Mouse (Mus musculus): ENCODE results near the gene Samd10. TPM values are rescaled to one million over a fixed set of nuclear protein-coding genes. Genes with fewer than 3 reads are reported as not detected.

Samd10 gene
- polyA plus RNA-seq, 1 experiment from 2014 or later, result 97.4 TPM

DNA sequence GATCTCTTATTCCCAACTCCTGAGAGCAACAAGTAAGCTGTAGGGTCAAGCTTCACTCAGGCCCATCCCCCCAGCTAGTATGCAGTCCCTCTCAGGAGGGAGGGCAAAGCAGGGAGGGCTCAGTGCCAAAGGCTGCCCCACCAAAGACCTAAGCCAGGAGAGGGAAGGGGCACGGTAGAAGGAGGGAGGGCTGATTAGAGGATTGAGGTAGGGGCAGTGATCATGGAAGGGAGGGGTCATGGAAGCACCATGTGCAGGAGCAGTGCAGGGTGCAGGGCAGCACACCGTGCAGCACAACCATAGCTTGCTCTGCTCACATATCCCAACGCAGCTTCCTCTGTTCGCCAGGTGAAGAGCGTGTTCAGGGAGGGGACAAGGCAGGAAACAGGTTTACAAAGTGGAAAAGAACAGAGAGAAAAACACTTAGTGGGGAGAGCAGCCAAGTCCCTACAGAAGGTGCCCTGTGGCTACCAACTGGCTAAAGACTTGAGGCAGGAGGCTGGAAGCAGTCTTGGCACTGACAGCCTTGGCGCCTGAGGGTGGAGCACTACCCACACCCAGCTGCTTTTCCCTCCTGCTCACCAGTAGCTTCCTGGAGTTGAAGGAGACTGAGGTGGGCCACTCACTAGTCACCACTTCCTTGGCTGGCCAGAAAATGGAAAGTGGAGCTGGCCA, 28.0 kb downstream of the Samd10 start:
- Histone ChIP-seq H3K36me3 (peaks cover 29% of the 10 kb centered on the region), H3K27me3 (no peaks in the 10 kb centered on the region), H3K4me2 (replicated peaks) (no peak overlapping the region), H3K4me1 (no peaks in the 10 kb centered on the region), H3K27ac (no peak overlapping the region), H3K9ac (no peak overlapping the region), H3K4me3 (no peak overlapping the region), H3K9me3 (replicated peaks) (no peaks in the 10 kb centered on the region)
- 73% methylated on average over 6 of the region's 6 CpGs for WGBS
- no peak for ATAC-seq (ENCODE audit: low FRiP score)

DNA sequence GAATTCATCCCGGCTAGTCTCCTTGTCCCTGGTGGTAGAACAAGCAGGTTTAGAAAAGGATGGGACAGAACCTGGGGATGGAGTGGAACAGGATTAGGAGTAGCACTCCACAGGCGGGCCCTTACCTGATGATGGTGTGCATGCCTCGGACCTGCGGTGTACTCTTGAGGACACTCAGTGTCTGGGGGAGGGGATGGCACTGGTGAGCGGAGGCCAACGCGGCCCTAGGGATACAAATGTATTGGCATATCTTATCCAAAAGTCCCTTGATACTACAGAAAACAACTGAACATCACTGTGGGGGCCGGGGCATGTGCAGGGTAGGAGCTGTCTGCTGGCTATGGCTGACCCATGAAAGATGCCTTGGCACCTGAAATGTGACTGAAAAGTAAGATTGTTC, 28.6 kb downstream of the Samd10 start:
- H3K4me2 ChIP-seq (replicated peaks), result no peak overlapping the region
- no peaks in the 10 kb centered on the region for H3K27me3 ChIP-seq

DNA sequence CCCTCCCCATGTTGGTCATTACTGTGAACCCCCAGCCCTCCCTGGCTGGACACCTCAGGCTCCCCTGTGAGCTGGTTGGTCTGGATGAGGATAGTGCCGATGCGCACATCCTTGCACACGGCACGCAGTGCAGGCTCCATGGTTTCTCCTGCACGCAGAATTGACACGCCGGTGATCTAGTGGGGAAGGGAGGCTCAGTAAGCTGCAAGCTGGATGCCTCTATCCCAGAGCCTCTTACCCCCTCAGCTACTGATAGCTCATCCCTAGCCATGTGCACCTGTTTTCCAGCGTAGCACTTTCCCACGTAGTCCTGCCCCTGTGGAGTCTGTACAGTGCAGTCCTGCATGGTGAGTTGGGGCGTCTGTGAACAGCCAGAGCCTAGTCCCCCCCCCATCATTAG, 29.2 kb downstream of the Samd10 start:
- H3K4me3 ChIP-seq, result no peak overlapping the region
- 92% methylated on average over 10 of the region's 10 CpGs for WGBS
- ATAC-seq (ENCODE audit: low FRiP score), result no peak

More for the DNA sequence above, 28.6 kb downstream of the Samd10 start:
- no peak for ATAC-seq (ENCODE audit: low FRiP score)
- Histone ChIP-seq H3K4me3 (no peak overlapping the region), H3K36me3 (peaks cover 32% of the 10 kb centered on the region), H3K27ac (no peak overlapping the region), H3K9me3 (replicated peaks) (no peaks in the 10 kb centered on the region), H3K9ac (no peak overlapping the region), H3K4me1 (no peaks in the 10 kb centered on the region)
- 84% methylated on average over 8 of the region's 8 CpGs for WGBS

DNA sequence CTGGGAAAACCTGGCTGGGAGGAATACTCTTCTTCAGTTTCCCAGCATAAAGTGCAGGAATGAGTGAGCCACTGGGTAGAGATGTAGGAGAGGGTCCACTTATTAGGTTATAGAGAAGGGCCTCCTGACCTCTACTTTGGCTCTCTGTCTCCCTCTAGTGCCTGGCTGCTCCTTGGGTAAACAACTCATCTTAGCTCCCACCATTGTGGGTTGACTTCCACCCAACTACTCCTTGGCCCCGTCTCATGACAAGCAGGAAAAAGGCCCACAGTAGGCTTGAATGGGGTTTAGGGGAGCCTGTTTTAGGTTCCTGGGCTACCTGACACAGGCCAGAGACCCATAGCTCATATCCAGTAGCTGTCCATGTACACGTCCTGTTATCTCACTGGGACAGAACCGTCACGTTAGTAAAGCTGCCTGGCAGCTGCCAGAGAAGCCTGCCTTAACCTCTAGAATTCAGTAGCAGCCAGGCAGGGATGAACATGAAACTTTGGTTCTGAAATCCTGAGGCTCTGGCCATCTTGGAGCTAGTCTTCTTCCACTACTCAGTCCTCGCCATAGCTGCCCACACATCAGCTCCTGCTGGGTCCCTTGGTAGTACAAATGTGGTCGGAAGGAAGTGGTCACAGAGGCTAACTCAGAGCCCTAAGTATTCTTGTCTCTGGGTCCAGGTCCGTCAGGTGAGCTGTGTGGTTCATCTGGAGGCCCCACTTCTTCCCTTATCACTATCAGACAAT, 30.6 kb downstream of the Samd10 start:
- WGBS, result 82% methylated on average over 7 of the region's 7 CpGs
- Histone ChIP-seq H3K4me3 (no peak overlapping the region), H3K9ac (no peak overlapping the region), H3K36me3 (peaks cover 23% of the 10 kb centered on the region), H3K4me1 (no peaks in the 10 kb centered on the region), H3K9me3 (replicated peaks) (no peaks in the 10 kb centered on the region), H3K27ac (no peak overlapping the region), H3K27me3 (no peaks in the 10 kb centered on the region), H3K4me2 (replicated peaks) (no peak overlapping the region)
- ATAC-seq (ENCODE audit: low FRiP score), result no peak

More for the DNA sequence above, 29.2 kb downstream of the Samd10 start:
- no peaks in the 10 kb centered on the region for H3K27me3 ChIP-seq
- H3K9me3 ChIP-seq (replicated peaks), result no peaks in the 10 kb centered on the region
- no peaks in the 10 kb centered on the region for H3K4me1 ChIP-seq
- H3K36me3 ChIP-seq, result peaks cover 32% of the 10 kb centered on the region
- no peak overlapping the region for H3K4me2 ChIP-seq (replicated peaks)
- H3K9ac ChIP-seq, result no peak overlapping the region
- H3K27ac ChIP-seq, result no peak overlapping the region

DNA sequence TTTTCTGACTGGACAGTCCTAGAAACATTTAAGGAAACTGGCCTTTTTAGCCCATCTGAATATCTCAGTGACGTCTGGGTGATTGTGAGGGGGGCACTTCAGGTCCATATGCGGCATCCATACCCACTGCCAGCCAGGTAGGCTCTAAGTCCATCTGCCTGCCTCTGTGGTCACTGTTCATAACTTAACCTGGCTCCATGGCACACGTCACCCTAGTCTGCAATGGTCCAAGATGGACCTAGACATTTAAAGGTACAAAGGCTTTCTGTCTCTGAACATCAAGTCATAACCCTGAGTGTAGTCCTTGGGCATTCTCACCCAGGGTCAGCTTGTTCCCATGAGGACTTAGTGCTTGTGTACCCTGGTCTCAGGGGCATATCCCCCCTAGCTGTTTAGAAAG, 31.7 kb downstream of the Samd10 start:
- no peaks in the 10 kb centered on the region for H3K27me3 ChIP-seq
- peaks cover 12% of the 10 kb centered on the region for H3K36me3 ChIP-seq
- H3K4me1 ChIP-seq, result no peaks in the 10 kb centered on the region
- no peak for ATAC-seq (ENCODE audit: low FRiP score)
- no peak overlapping the region for H3K4me2 ChIP-seq (replicated peaks)
- no peak overlapping the region for H3K9ac ChIP-seq
- H3K4me3 ChIP-seq, result no peak overlapping the region
- WGBS, result 87% methylated on average over 3 of the region's 3 CpGs
- H3K27ac ChIP-seq, result no peak overlapping the region
- no peaks in the 10 kb centered on the region for H3K9me3 ChIP-seq (replicated peaks)

DNA sequence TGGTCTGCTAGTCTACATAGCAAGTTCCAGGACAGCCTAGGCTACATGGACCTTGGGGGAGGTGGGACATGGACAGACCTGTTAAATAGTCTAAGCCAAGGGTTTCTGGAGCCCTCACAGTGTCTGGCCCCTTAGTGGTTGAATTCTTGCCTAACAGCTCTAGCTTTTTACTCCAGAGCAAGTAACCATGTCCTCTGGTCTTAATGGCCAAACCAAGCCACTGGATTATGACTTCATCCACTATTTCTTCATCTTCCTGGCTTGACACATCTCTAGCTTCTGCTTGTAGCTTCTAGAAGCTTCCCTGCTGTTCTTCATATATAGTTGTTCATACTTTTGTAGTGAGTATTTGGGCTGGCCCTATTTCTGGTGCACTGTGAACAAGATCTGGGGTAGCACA, 45.2 kb downstream of the Samd10 start:
- Histone ChIP-seq H3K4me2 (replicated peaks) (no peak overlapping the region), H3K9ac (no peak overlapping the region), H3K4me3 (no peak overlapping the region), H3K27ac (no peak overlapping the region), H3K4me1 (no peaks in the 10 kb centered on the region), H3K36me3 (peaks cover 49% of the 10 kb centered on the region), H3K9me3 (replicated peaks) (no peaks in the 10 kb centered on the region), H3K27me3 (no peaks in the 10 kb centered on the region)
- no peak for ATAC-seq (ENCODE audit: low FRiP score)

DNA sequence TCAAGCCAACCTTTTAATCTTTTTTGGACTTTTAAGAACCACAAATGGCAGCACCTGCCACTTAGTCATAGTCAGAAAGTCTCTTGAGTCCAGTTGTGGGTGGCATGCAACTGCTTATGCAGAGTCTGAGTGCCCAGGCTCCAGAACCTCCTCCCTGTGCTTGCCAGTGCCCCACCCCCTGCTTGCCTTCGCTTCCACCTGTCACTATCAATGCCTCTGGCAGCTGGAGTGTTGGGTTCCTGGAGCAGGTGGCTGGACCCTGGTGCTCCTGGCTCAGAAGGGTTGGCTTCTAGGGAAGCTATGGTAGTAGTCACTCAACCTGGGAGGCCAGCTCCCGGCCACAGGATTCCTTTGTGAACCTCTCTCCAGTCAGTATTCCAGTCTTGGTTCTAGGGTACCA, 48.8 kb downstream of the Samd10 start:
- no peaks in the 10 kb centered on the region for H3K27me3 ChIP-seq
- H3K9me3 ChIP-seq (replicated peaks), result no peaks in the 10 kb centered on the region
- H3K9ac ChIP-seq, result no peak overlapping the region
- no peak overlapping the region for H3K4me2 ChIP-seq (replicated peaks)
- WGBS, result 92% methylated on average over 2 of the region's 2 CpGs
- no peak overlapping the region for H3K4me3 ChIP-seq
- H3K4me1 ChIP-seq, result no peaks in the 10 kb centered on the region
- peaks cover 68% of the 10 kb centered on the region for H3K36me3 ChIP-seq
- no peak for ATAC-seq (ENCODE audit: low FRiP score)
- H3K27ac ChIP-seq, result no peak overlapping the region

DNA sequence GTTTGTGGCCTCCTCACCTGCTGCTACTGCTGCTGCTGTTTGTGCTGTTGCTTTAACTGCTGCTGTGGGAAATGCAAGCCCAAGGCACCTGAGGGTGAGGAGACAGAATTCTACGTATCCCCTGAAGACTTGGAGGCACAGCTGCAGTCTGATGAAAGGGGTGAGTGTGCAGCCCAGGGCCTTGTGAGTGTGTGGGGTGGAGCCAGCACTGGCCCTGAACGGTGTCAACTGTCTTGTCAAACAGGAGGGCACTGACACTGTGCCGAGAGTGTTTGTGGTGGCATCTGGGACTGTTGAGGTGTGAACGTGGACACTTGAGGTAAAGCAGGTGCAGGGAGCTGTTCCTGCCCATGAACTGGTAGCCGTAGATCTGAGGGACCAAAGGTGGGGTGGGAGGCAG, 50.3 kb downstream of the Samd10 start:
- Histone ChIP-seq H3K9ac (no peak overlapping the region), H3K36me3 (peaks cover 65% of the 10 kb centered on the region), H3K4me3 (no peak overlapping the region), H3K4me1 (no peaks in the 10 kb centered on the region), H3K27ac (no peak overlapping the region), H3K9me3 (replicated peaks) (no peaks in the 10 kb centered on the region), H3K4me2 (replicated peaks) (no peak overlapping the region), H3K27me3 (no peaks in the 10 kb centered on the region)
- WGBS, result 91% methylated on average over 5 of the region's 5 CpGs
- no peak for ATAC-seq (ENCODE audit: low FRiP score)

DNA sequence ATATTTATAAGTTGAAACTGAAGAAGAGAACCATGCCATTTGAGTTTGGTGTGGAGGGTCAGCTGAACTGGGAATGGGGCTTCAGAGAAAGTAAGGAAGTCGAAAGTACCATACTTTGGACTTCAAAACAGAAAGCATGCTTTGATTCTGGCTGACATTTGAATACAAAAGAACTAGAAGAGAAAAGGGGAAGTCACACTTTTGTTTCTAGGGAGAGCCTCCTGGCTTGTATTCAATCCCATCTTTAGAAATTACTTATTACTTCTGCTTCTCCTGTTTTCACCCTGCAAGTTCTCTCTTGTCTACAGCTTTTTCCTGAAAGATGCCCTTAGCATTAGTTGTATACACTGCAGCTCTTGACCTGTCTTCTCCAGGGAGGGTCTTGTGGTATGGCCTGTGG, 50.8 kb downstream of the Samd10 start:
- H3K4me3 ChIP-seq, result no peak overlapping the region
- H3K9me3 ChIP-seq (replicated peaks), result no peaks in the 10 kb centered on the region
- no peak overlapping the region for H3K9ac ChIP-seq
- ATAC-seq (ENCODE audit: low FRiP score), result no peak
- no peak overlapping the region for H3K4me2 ChIP-seq (replicated peaks)
- H3K27ac ChIP-seq, result no peak overlapping the region
- H3K36me3 ChIP-seq, result peaks cover 63% of the 10 kb centered on the region
- WGBS, result 77% methylated on average over 1 of the region's 1 CpGs
- no peaks in the 10 kb centered on the region for H3K4me1 ChIP-seq
- no peaks in the 10 kb centered on the region for H3K27me3 ChIP-seq

DNA sequence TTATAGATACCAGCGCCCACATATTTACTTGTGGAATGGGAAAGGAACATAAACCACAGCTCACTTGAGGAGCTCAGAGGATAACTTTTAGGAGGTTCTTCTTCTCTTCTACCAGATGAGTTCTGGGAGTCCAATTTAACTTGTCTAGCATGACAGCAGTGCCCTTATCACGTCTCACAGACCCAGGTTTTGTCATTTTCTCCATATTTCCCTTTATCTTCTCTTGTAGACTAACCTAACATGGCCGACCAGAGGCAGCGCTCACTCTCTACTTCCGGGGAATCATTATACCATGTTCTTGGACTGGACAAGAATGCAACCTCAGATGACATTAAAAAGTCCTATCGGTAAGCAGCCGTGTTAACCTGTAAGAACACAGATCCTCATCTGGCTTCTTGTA, 52.9 kb downstream of the Samd10 start:
- ATAC-seq (ENCODE audit: low FRiP score), result no peak
- H3K27me3 ChIP-seq, result no peaks in the 10 kb centered on the region
- H3K4me2 ChIP-seq (replicated peaks), result no peak overlapping the region
- H3K4me3 ChIP-seq, result no peak overlapping the region
- H3K9ac ChIP-seq, result no peak overlapping the region
- WGBS, result 93% methylated on average over 7 of the region's 7 CpGs
- no peaks in the 10 kb centered on the region for H3K9me3 ChIP-seq (replicated peaks)
- H3K4me1 ChIP-seq, result no peaks in the 10 kb centered on the region
- H3K36me3 ChIP-seq, result peaks cover 43% of the 10 kb centered on the region
- no peak overlapping the region for H3K27ac ChIP-seq

Small RNA genes within 50 kb of the gene (microRNA-seq; reads per million reads assigned to microRNA genes)
- not detected for gene Mir7006

Other genes with a start within 250 kb of the Samd10 start
- gene Zgpat, start 234.3 kb downstream of the Samd10 start, polyA plus RNA-seq (2016; fragmentation: Nextera tagmentation; extraction: Ambion mirVana), result 71.7 and 74.7 TPM in 2 replicates
- gene Arfrp1, start 233.8 kb downstream of the Samd10 start, polyA plus RNA-seq (2016; fragmentation: Nextera tagmentation; extraction: Ambion mirVana), result 68.5 and 76.6 TPM in 2 replicates
- 37.8 and 41.8 TPM in 2 replicates for gene Lime1, start 219.1 kb downstream of the Samd10 start, polyA plus RNA-seq (2016; fragmentation: Nextera tagmentation; extraction: Ambion mirVana)
- 22.3 and 22.7 TPM in 2 replicates for gene Zbtb46, start 139.8 kb downstream of the Samd10 start, polyA plus RNA-seq (2016; fragmentation: Nextera tagmentation; extraction: Ambion mirVana)
- gene Abhd16b, start 106.0 kb downstream of the Samd10 start, polyA plus RNA-seq (2016; fragmentation: Nextera tagmentation; extraction: Ambion mirVana), result 0.12 TPM in 1 of 2 replicates, not detected in the other
- gene Tpd52l2, start 102.1 kb downstream of the Samd10 start, polyA plus RNA-seq (2016; fragmentation: Nextera tagmentation; extraction: Ambion mirVana), result 120 and 121 TPM in 2 replicates
- gene Dnajc5, start 78.7 kb downstream of the Samd10 start, polyA plus RNA-seq (2016; fragmentation: Nextera tagmentation; extraction: Ambion mirVana), result 148 and 150 TPM in 2 replicates
- gene Uckl1, start 14.3 kb downstream of the Samd10 start, polyA plus RNA-seq (2016; fragmentation: Nextera tagmentation; extraction: Ambion mirVana), result 64.2 and 66.3 TPM in 2 replicates
- gene Prpf6, start 7.3 kb downstream of the Samd10 start, polyA plus RNA-seq (2016; fragmentation: Nextera tagmentation; extraction: Ambion mirVana), result 72.0 and 72.4 TPM in 2 replicates
- gene Zfp512b, start 6.4 kb downstream of the Samd10 start, polyA plus RNA-seq (2016; fragmentation: Nextera tagmentation; extraction: Ambion mirVana), result 91.0 and 97.7 TPM in 2 replicates
- 0.30 and 0.43 TPM in 2 replicates for gene Gm29797, start 57.8 kb upstream of the Samd10 start, polyA plus RNA-seq (2016; fragmentation: Nextera tagmentation; extraction: Ambion mirVana)
- gene Sox18, start 72.4 kb upstream of the Samd10 start, polyA plus RNA-seq (2016; fragmentation: Nextera tagmentation; extraction: Ambion mirVana), result 21.4 and 22.0 TPM in 2 replicates
- gene Tcea2, start 81.1 kb upstream of the Samd10 start, polyA plus RNA-seq (2016; fragmentation: Nextera tagmentation; extraction: Ambion mirVana), result 27.7 and 29.9 TPM in 2 replicates
- gene Rgs19, start 94.8 kb upstream of the Samd10 start, polyA plus RNA-seq (2016; fragmentation: Nextera tagmentation; extraction: Ambion mirVana), result 49.4 and 54.4 TPM in 2 replicates
- not detected in 2 replicates for gene Lkaaear1, start 99.2 kb upstream of the Samd10 start, polyA plus RNA-seq (2016; fragmentation: Nextera tagmentation; extraction: Ambion mirVana)
- 42.7 and 43.2 TPM in 2 replicates for gene Oprl1, start 115.8 kb upstream of the Samd10 start, polyA plus RNA-seq (2016; fragmentation: Nextera tagmentation; extraction: Ambion mirVana)
- gene Myt1, start 164.1 kb upstream of the Samd10 start, polyA plus RNA-seq (2016; fragmentation: Nextera tagmentation; extraction: Ambion mirVana), result 57.8 and 62.1 TPM in 2 replicates
- 39.6 and 41.2 TPM in 2 replicates for gene Pcmtd2, start 238.6 kb upstream of the Samd10 start, polyA plus RNA-seq (2016; fragmentation: Nextera tagmentation; extraction: Ambion mirVana)